Mouse (Mus musculus) right cerebral cortex, adult 18-20 months (tissue): ENCODE measurements around the gene Amelx.

Experiments used
- DNase-seq: peaks from one replicate; pipeline ENCODE4 v3.0.0; 2022; ENCODE audit warnings: mixed read lengths

Amelx gene

GRCm38 (mm10) chrX:169187100-169187499 is at the start of gene Amelx:
Gene Amelx, minus strand, starts transcription at chrX:169187200.
- no peak for DNase-seq

GRCm38 (mm10) chrX:169222357-169223062 is 35.5 kb upstream of the Amelx start:
- no peak for DNase-seq

- no peak for DNase-seq
These were observed 33.1 kb upstream of the Amelx start for GRCm38 (mm10) chrX:169220064-169220463.

GRCm38 (mm10) chrX:169210019-169210418 is 23.0 kb upstream of the Amelx start:
- DNase-seq: no peak

- no peak for DNase-seq
These were observed 8.4 kb downstream of the Amelx start for GRCm38 (mm10) chrX:169178634-169179033.

- DNase-seq: no peak
These were observed 13.2 kb downstream of the Amelx start for GRCm38 (mm10) chrX:169173796-169174195.

GRCm38 (mm10) chrX:169170981-169171380 is 16.0 kb downstream of the Amelx start:
- no peak for DNase-seq

GRCm38 (mm10) chrX:169158385-169158784 is 28.6 kb downstream of the Amelx start:
- DNase-seq: no peak

GRCm38 (mm10) chrX:169153805-169154204 is 33.2 kb downstream of the Amelx start:
- DNase-seq: no peak

GRCm38 (mm10) chrX:169140467-169140866 is 46.5 kb downstream of the Amelx start:
- no peak for DNase-seq

- DNase-seq: no peak
These were observed 47.2 kb downstream of the Amelx start for GRCm38 (mm10) chrX:169139758-169140157.
